Mouse (Mus musculus): ENCODE data around the gene Tpcn2. TPM values are rescaled to one million over a fixed set of nuclear protein-coding genes. Genes with fewer than 3 reads are reported as not detected.

Tpcn2 gene
- polyA plus RNA-seq (2014; fragmentation: Nextera tagmentation; extraction: Ambion mirVana) = 0.95 and 1.6 TPM in 2 replicates

GRCm38 (mm10) chr7:145283487-145284187 lies at the start of gene Tpcn2:
Gene Tpcn2, minus strand, starts transcription at chr7:145284011.
- Histone ChIP-seq H3K4me3 (ENCODE audit: low read depth, low read length) (peak within 1 kb of the TSS; percentile 42), H3K36me3 (ENCODE audit: control insufficient read depth, insufficient read depth, low read length) (no peaks in the 10 kb centered on the region), H3K9ac (replicated peaks; ENCODE audit: low read depth, low read length) (peak within 1 kb of the TSS; percentile 37), H3K4me1 (ENCODE audit: control insufficient read depth, insufficient read depth, low read length) (peaks cover 6% of the 10 kb centered on the region; the same call in 1 of the 2 replicates), H3K9me3 (ENCODE audit: control insufficient read depth, low read length) (no peaks in the 10 kb centered on the region), H3K4me2 (ENCODE audit: low read depth, low read length) (peak within 1 kb of the TSS; percentile 59), H3K27ac (ENCODE audit: low read depth, low read length) (no peak within 1 kb of the TSS), H3K27me3 (ENCODE audit: control insufficient read depth, insufficient read depth, low read length) (no peaks in the 10 kb centered on the region)
- ATAC-seq (ENCODE audit: low read depth) = peak; percentile 97
- 5% methylated on average over 18 of the region's 18 CpGs for WGBS

DNA sequence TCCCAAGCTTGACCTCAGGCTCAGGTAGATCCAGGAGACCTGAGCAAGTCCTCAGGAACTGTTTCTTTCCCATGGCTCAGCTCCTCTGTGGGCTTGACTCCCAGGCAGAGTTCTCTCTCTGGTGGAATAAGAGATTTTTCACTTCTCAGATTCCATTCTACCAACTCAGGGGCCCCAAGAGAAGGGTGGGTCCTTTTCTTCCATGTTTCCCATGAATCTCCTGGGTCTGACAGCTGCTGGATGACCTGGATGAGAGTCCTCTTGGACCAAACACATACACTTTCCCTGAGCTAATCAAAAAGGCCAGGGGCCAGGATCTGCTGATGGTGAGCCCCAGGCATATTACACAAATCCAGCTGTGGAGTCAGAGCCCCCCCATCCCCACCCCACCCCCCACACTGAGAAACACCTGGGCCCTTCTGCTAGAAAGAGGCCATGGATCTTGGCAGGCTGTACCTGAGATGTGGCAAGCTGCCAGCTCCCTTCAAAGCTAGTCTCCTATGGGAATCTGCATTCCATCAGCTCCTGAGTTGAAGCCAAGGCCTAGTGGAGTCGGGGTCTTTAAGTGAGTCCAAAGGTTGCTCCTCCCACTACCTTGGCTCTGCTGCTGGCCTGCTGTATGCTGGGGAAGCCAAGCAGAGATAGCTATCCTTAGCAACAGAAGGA lies 48.7 kb upstream of the Tpcn2 start:
- no peak for ATAC-seq (ENCODE audit: low read depth)
- Histone ChIP-seq H3K9me3 (ENCODE audit: control insufficient read depth, low read length) (no peaks in the 10 kb centered on the region), H3K9ac (replicated peaks; ENCODE audit: low read depth, low read length) (no peak overlapping the region), H3K27me3 (ENCODE audit: control insufficient read depth, insufficient read depth, low read length) (no peaks in the 10 kb centered on the region), H3K4me3 (ENCODE audit: low read depth, low read length) (no peak overlapping the region), H3K36me3 (ENCODE audit: control insufficient read depth, insufficient read depth, low read length) (no peaks in the 10 kb centered on the region), H3K27ac (ENCODE audit: low read depth, low read length) (no peak overlapping the region), H3K4me2 (ENCODE audit: low read depth, low read length) (no peak overlapping the region), H3K4me1 (ENCODE audit: control insufficient read depth, insufficient read depth, low read length) (no peaks in the 10 kb centered on the region)
- WGBS = 69% methylated on average over 1 of the region's 1 CpGs

DNA sequence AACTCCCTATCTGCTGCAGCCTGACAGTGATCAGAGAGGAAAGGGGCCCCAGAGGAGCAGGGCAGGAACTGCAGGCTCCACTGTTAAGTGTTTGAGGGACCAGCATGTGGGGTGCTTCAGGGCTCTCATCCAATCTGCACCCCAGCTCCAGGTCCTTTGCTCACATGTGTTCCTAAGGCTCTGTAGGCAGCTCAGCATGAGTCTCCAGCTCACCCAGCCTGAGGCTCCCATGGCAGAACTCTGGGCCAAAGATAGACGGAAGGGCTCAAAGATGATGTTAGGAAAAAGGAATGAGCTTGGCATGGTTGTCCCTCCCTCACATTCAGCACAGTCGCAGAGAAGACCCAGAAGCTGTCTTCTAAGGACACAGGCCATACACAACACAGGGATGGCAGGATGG lies 46.8 kb upstream of the Tpcn2 start:
- 87% methylated on average over 2 of the region's 2 CpGs for WGBS
- no peaks in the 10 kb centered on the region for H3K36me3 ChIP-seq (ENCODE audit: control insufficient read depth, insufficient read depth, low read length)
- H3K27me3 ChIP-seq (ENCODE audit: control insufficient read depth, insufficient read depth, low read length) = no peaks in the 10 kb centered on the region
- H3K27ac ChIP-seq (ENCODE audit: low read depth, low read length) = no peak overlapping the region
- ATAC-seq (ENCODE audit: low read depth) = no peak
- no peak overlapping the region for H3K9ac ChIP-seq (replicated peaks; ENCODE audit: low read depth, low read length)
- H3K4me3 ChIP-seq (ENCODE audit: low read depth, low read length) = no peak overlapping the region
- no peaks in the 10 kb centered on the region for H3K9me3 ChIP-seq (ENCODE audit: control insufficient read depth, low read length)
- no peaks in the 10 kb centered on the region for H3K4me1 ChIP-seq (ENCODE audit: control insufficient read depth, insufficient read depth, low read length)
- H3K4me2 ChIP-seq (ENCODE audit: low read depth, low read length) = no peak overlapping the region

GRCm38 (mm10) chr7:145329982-145330381 lies 46.2 kb upstream of the Tpcn2 start:
- Histone ChIP-seq H3K27me3 (ENCODE audit: control insufficient read depth, insufficient read depth, low read length) (no peaks in the 10 kb centered on the region), H3K4me3 (ENCODE audit: low read depth, low read length) (no peak overlapping the region), H3K4me2 (ENCODE audit: low read depth, low read length) (no peak overlapping the region), H3K4me1 (ENCODE audit: control insufficient read depth, insufficient read depth, low read length) (no peaks in the 10 kb centered on the region), H3K9ac (replicated peaks; ENCODE audit: low read depth, low read length) (no peak overlapping the region), H3K9me3 (ENCODE audit: control insufficient read depth, low read length) (no peaks in the 10 kb centered on the region), H3K27ac (ENCODE audit: low read depth, low read length) (no peak overlapping the region), H3K36me3 (ENCODE audit: control insufficient read depth, insufficient read depth, low read length) (no peaks in the 10 kb centered on the region)
- ATAC-seq (ENCODE audit: low read depth) = no peak
- WGBS = 76% methylated on average over 2 of the region's 2 CpGs

- no peak overlapping the region for H3K27ac ChIP-seq (ENCODE audit: low read depth, low read length)
Measured at GRCm38 (mm10) chr7:145325697-145326096, 41.9 kb upstream of the Tpcn2 start.

GRCm38 (mm10) chr7:145323607-145324006 lies 39.8 kb upstream of the Tpcn2 start:
- H3K27ac ChIP-seq (ENCODE audit: low read depth, low read length) = no peak overlapping the region
- H3K4me3 ChIP-seq (ENCODE audit: low read depth, low read length) = no peak overlapping the region
- H3K4me1 ChIP-seq (ENCODE audit: control insufficient read depth, insufficient read depth, low read length) = no peaks in the 10 kb centered on the region
- H3K9me3 ChIP-seq (ENCODE audit: control insufficient read depth, low read length) = no peaks in the 10 kb centered on the region
- no peaks in the 10 kb centered on the region for H3K36me3 ChIP-seq (ENCODE audit: control insufficient read depth, insufficient read depth, low read length)
- H3K9ac ChIP-seq (replicated peaks; ENCODE audit: low read depth, low read length) = no peak overlapping the region
- H3K4me2 ChIP-seq (ENCODE audit: low read depth, low read length) = no peak overlapping the region
- no peak for ATAC-seq (ENCODE audit: low read depth)
- no peaks in the 10 kb centered on the region for H3K27me3 ChIP-seq (ENCODE audit: control insufficient read depth, insufficient read depth, low read length)
- 31% methylated on average over 4 of the region's 4 CpGs for WGBS

More at GRCm38 (mm10) chr7:145325697-145326096, 41.9 kb upstream of the Tpcn2 start:
- no peak for ATAC-seq (ENCODE audit: low read depth)
- Histone ChIP-seq H3K9me3 (ENCODE audit: control insufficient read depth, low read length) (no peaks in the 10 kb centered on the region), H3K36me3 (ENCODE audit: control insufficient read depth, insufficient read depth, low read length) (no peaks in the 10 kb centered on the region), H3K4me2 (ENCODE audit: low read depth, low read length) (no peak overlapping the region), H3K9ac (replicated peaks; ENCODE audit: low read depth, low read length) (no peak overlapping the region), H3K27me3 (ENCODE audit: control insufficient read depth, insufficient read depth, low read length) (no peaks in the 10 kb centered on the region), H3K4me3 (ENCODE audit: low read depth, low read length) (no peak overlapping the region), H3K4me1 (ENCODE audit: control insufficient read depth, insufficient read depth, low read length) (no peaks in the 10 kb centered on the region)
- 51% methylated on average over 2 of the region's 2 CpGs for WGBS

- H3K27ac ChIP-seq (ENCODE audit: low read depth, low read length) = no peak overlapping the region
- 85% methylated on average over 3 of the region's 3 CpGs for WGBS
- H3K36me3 ChIP-seq (ENCODE audit: control insufficient read depth, insufficient read depth, low read length) = no peaks in the 10 kb centered on the region
- ATAC-seq (ENCODE audit: low read depth) = no peak
- no peak overlapping the region for H3K4me3 ChIP-seq (ENCODE audit: low read depth, low read length)
- no peak overlapping the region for H3K4me2 ChIP-seq (ENCODE audit: low read depth, low read length)
- H3K9ac ChIP-seq (replicated peaks; ENCODE audit: low read depth, low read length) = no peak overlapping the region
- no peaks in the 10 kb centered on the region for H3K27me3 ChIP-seq (ENCODE audit: control insufficient read depth, insufficient read depth, low read length)
- H3K9me3 ChIP-seq (ENCODE audit: control insufficient read depth, low read length) = no peaks in the 10 kb centered on the region
- H3K4me1 ChIP-seq (ENCODE audit: control insufficient read depth, insufficient read depth, low read length) = no peaks in the 10 kb centered on the region
Measured at GRCm38 (mm10) chr7:145319481-145319880, 35.7 kb upstream of the Tpcn2 start.

- Histone ChIP-seq H3K9ac (replicated peaks; ENCODE audit: low read depth, low read length) (no peak overlapping the region), H3K27me3 (ENCODE audit: control insufficient read depth, insufficient read depth, low read length) (no peaks in the 10 kb centered on the region), H3K36me3 (ENCODE audit: control insufficient read depth, insufficient read depth, low read length) (no peaks in the 10 kb centered on the region), H3K4me1 (ENCODE audit: control insufficient read depth, insufficient read depth, low read length) (no peaks in the 10 kb centered on the region), H3K9me3 (ENCODE audit: control insufficient read depth, low read length) (no peaks in the 10 kb centered on the region), H3K4me2 (ENCODE audit: low read depth, low read length) (no peak overlapping the region), H3K27ac (ENCODE audit: low read depth, low read length) (no peak overlapping the region), H3K4me3 (ENCODE audit: low read depth, low read length) (no peak overlapping the region)
- no peak for ATAC-seq (ENCODE audit: low read depth)
- WGBS = 69% methylated on average over 4 of the region's 4 CpGs
Measured at GRCm38 (mm10) chr7:145317522-145317921, 33.7 kb upstream of the Tpcn2 start.

DNA sequence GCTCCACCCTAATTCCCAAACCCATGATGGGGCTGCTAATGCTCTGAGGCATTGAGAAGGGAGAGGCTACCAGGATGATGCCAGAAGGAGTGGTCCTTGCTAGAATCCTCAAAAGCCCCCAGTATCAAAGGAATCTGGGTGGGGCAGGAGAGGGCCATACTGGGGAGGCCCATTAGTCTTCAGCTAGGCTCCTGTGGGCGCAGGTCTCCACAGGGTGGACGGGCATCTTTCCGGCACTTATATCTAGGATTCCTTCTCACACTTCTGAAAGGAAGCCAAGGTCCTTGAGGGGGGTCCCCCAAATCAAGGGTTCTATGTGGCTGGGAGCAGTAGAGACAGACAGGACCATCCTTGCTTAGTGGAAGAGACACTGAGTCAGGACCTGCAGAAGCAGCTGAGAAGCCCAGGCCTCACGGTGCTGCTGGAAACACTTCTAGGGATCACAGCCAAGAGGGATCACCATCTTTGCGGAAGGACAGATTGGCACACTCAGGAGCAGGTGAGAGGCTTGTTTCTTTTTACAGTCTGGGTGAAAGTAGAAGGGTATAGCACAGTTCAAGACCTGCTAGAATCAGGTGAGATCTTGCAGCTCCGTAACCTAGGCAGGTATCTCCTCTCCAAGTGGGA lies 31.1 kb upstream of the Tpcn2 start, which contains the start of gene Mrgprd:
Mrgprd (plus strand) TSS at position 51 of the 627 bp plus-strand sequence.
- no peaks in the 10 kb centered on the region for H3K36me3 ChIP-seq (ENCODE audit: control insufficient read depth, insufficient read depth, low read length)
- no peaks in the 10 kb centered on the region for H3K27me3 ChIP-seq (ENCODE audit: control insufficient read depth, insufficient read depth, low read length)
- no peak within 1 kb of the TSS for H3K4me3 ChIP-seq (ENCODE audit: low read depth, low read length)
- H3K27ac ChIP-seq (ENCODE audit: low read depth, low read length) = no peak within 1 kb of the TSS
- no peaks in the 10 kb centered on the region for H3K9me3 ChIP-seq (ENCODE audit: control insufficient read depth, low read length)
- no peaks in the 10 kb centered on the region for H3K4me1 ChIP-seq (ENCODE audit: control insufficient read depth, insufficient read depth, low read length)
- no peak within 1 kb of the TSS for H3K9ac ChIP-seq (replicated peaks; ENCODE audit: low read depth, low read length)
- H3K4me2 ChIP-seq (ENCODE audit: low read depth, low read length) = no peak within 1 kb of the TSS
- ATAC-seq (ENCODE audit: low read depth) = no peak
- WGBS = 93% methylated on average over 6 of the region's 6 CpGs
